Mouse (Mus musculus): ENCODE results near the gene Cdhr3.

DNA sequence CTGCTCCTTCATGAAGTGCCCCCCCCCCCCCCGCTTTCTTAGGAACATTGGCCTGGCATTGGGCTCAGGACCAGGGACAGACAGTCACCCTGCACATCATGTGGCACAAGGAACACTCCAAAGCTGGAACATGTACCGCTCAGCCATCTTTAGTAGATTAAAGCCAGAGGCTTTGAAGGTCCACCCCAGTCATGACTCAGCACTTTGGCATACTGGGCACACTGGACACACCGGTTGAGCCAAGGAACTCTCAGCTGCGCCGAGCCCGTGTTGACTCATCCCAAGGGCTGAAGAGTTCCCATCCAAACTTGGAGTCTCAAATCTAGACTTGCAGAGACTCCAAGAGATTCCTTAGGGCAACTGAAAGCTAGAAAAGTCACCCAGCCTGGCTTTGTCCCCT lies 72.7 kb downstream of the Cdhr3 start:
- no peak for TF ChIP-seq CTCF (conservative IDR thresholded peaks at IDR 0.05 in 1 of 2, IDR thresholded peaks at IDR 0.05 in 1 of 2; ENCODE audit: low read depth in 2 of 2, low read length in 2 of 2)
- no peak for TF ChIP-seq CHD2 (IDR thresholded peaks at IDR 0.05; ENCODE audit: low read length)
- TF ChIP-seq NRF1 (IDR thresholded peaks at IDR 0.05; ENCODE audit: low read depth, low read length): no peak
- TF ChIP-seq TCF12 (IDR thresholded peaks at IDR 0.05; ENCODE audit: low read depth, low read length): no peak
- TF ChIP-seq MXI1 (IDR thresholded peaks at IDR 0.05; ENCODE audit: low read depth, low read length): no peak
- no peak for TF ChIP-seq UBTF (IDR thresholded peaks at IDR 0.05; ENCODE audit: low read depth, low read length)

Data from CH12.LX (cell line).